8 mouse cellular contexts compared by ENCODE assay signal in the genomic region with DNA sequence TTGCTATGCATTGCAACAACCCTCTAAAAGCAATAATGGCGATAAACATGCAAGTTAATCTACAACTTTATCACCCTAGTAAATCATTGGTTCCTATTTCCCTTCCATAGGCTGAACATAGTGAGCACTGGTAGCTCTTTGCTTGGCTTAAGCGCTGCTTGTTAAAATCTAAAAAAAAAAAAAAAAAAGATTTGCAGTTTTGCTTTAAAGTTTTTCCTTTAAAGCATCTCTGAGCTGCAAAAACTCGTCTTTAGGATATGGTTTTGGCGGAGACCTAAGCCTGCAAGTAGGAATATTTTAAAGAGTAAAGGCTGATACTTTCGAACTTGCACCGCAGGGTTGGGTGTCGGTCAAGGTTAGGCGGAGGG. TPM values are rescaled to one million over a fixed set of nuclear protein-coding genes. Genes with fewer than 3 reads are reported as not detected.
DNase-seq lines count a peak whose midpoint lies in the region; ATAC-seq and TF ChIP-seq lines count a peak whose summit lies in the region.

No protein-coding gene starts in this region.

- H3K4me3 ChIP-seq in heart, embryonic 13.5 days = peak overlapping the region; percentile 92
- peak overlapping the region in 1 of 2 experiments; percentile 32; a peak in 1 of 4 replicates for H3K4me3 ChIP-seq in ES-E14 (ENCODE audit: insufficient read depth in 1 of 2, low read depth in 1 of 2, low read length in 2 of 2, poor library complexity in 1 of 2, severe bottlenecking in 1 of 2)
- H3K4me3 ChIP-seq in forebrain, postnatal 0 days (ENCODE audit: low read depth, low read length) = peak overlapping the region; percentile 87
- peak overlapping the region; percentile 97 for H3K4me3 ChIP-seq in liver, embryonic 16.5 days (ENCODE audit: low read depth, low read length)

- H3K36me3 ChIP-seq in heart, embryonic 13.5 days = peaks cover 4% of the 10 kb centered on the region
- no peaks in the 10 kb centered on the region for H3K36me3 ChIP-seq in ES-E14 (ENCODE audit: control insufficient read depth, insufficient read depth, low read length, poor library complexity, severe bottlenecking)
- H3K36me3 ChIP-seq in forebrain, postnatal 0 days (ENCODE audit: insufficient read depth) = no peaks in the 10 kb centered on the region
- H3K36me3 ChIP-seq in liver, embryonic 16.5 days (ENCODE audit: control insufficient read depth, insufficient read depth) = peaks cover 11% of the 10 kb centered on the region

- peaks cover 33% of the 10 kb centered on the region for H3K4me1 ChIP-seq in heart, embryonic 13.5 days
- H3K4me1 ChIP-seq in ES-E14 (ENCODE audit: control insufficient read depth in 2 of 2, insufficient read depth in 2 of 2, low read length in 2 of 2, poor library complexity in 1 of 2) = peaks cover 6 to 11% of the 10 kb centered on the region in 2 experiments; a peak in 2 of 4 replicates
- peaks cover 9% of the 10 kb centered on the region; the same call in 1 of the 2 replicates for H3K4me1 ChIP-seq in forebrain, postnatal 0 days (ENCODE audit: insufficient read depth)
- peaks cover 18% of the 10 kb centered on the region for H3K4me1 ChIP-seq in liver, embryonic 16.5 days (ENCODE audit: control insufficient read depth, low read depth, low read length)

- peak overlapping the region; percentile 87 for H3K4me2 ChIP-seq in heart, embryonic 13.5 days
- H3K4me2 ChIP-seq in forebrain, postnatal 0 days (ENCODE audit: low read depth) = peak overlapping the region; percentile 62
- H3K4me2 ChIP-seq in liver, embryonic 16.5 days (ENCODE audit: low read depth, low read length) = peak overlapping the region; percentile 70

- H3K27me3 ChIP-seq in heart, embryonic 13.5 days (replicated peaks) = no peaks in the 10 kb centered on the region
- no peaks in the 10 kb centered on the region for H3K27me3 ChIP-seq in forebrain, postnatal 0 days (ENCODE audit: insufficient read depth, low read length)
- no peaks in the 10 kb centered on the region for H3K27me3 ChIP-seq in liver, embryonic 16.5 days (ENCODE audit: control insufficient read depth, insufficient read depth, low read depth, low read length)

- H3K9me3 ChIP-seq in heart, embryonic 13.5 days = no peaks in the 10 kb centered on the region
- no peaks in the 10 kb centered on the region for H3K9me3 ChIP-seq in ES-E14 (ENCODE audit: control insufficient read depth, insufficient read depth, low read depth, low read length)
- no peaks in the 10 kb centered on the region for H3K9me3 ChIP-seq in forebrain, postnatal 0 days (ENCODE audit: low read length)
- H3K9me3 ChIP-seq in liver, embryonic 16.5 days (replicated peaks; ENCODE audit: control insufficient read depth, low read length) = no peaks in the 10 kb centered on the region

- no peak for TF ChIP-seq CTCF in forebrain, postnatal 0 days (IDR thresholded peaks at IDR 0.05; ENCODE audit: low read depth)

- H3K9ac ChIP-seq in heart, embryonic 13.5 days = peak overlapping the region; percentile 67
- no peak overlapping the region for H3K9ac ChIP-seq in ES-E14 (ENCODE audit: insufficient read depth, low read depth, low read length, poor library complexity, severe bottlenecking)
- peak overlapping the region; percentile 82; the same call in 1 of the 2 replicates for H3K9ac ChIP-seq in forebrain, postnatal 0 days
- peak overlapping the region; percentile 54 for H3K9ac ChIP-seq in liver, embryonic 16.5 days (ENCODE audit: low read depth, low read length)

- DNase-seq in heart, postnatal 14 days = no peak
- DNase-seq in ES-E14 (ENCODE audit: low read depth, low spot score) (no peak), MN1 (ENCODE audit: low spot score) (no peak)
- DNase-seq in forebrain, postnatal 0 days = no peak
- no peak for DNase-seq in cerebellum, adult 18-20 months

- in situ Hi-C loops in ES-E14 (cut with MboI; ENCODE audit: low sequenced_read_pairs in 2 of 2, unreplicated experiment in 2 of 2) = loop anchor here in 1 of 2 experiments (10.0 kb wide), 1 partner anchor 94 kb away; no protein-coding TSS in a partner anchor

- H3K27ac ChIP-seq in heart, embryonic 13.5 days (replicated peaks) = peak overlapping the region; percentile 97
- peak overlapping the region; percentile 69; the same call in 1 of the 2 replicates for H3K27ac ChIP-seq in ES-E14 (ENCODE audit: insufficient read depth, low read depth, low read length, poor library complexity, severe bottlenecking)
- H3K27ac ChIP-seq in forebrain, postnatal 0 days (ENCODE audit: low read depth, low read length) = peak overlapping the region; percentile 93; the same call in 1 of the 2 replicates
- H3K27ac ChIP-seq in liver, embryonic 16.5 days (ENCODE audit: low read length) = peak overlapping the region; percentile 97

- no peak for ATAC-seq in heart, embryonic 13.5 days (ENCODE audit: extremely low read depth, insufficient number of reproducible peaks, low FRiP score, low TSS enrichment)
- ATAC-seq in forebrain, postnatal 0 days = no peak
- no peak for ATAC-seq in liver, embryonic 16.5 days (ENCODE audit: low read depth)
- ATAC-seq in activated CD4-positive, CD25-positive, alpha-beta regulatory T cell, adult 4 months = no peak

- intact Hi-C loops in heart, postnatal 14 days (cut with DNase I) = loop anchor here (2.0 kb wide), 1 partner anchor 100 kb away; no protein-coding TSS in a partner anchor

- 12% methylated on average over 8 of the region's 8 CpGs for WGBS in heart, embryonic 13.5 days
- WGBS in forebrain, postnatal 0 days = 11% methylated on average over 8 of the region's 8 CpGs
- 3% methylated on average over 8 of the region's 8 CpGs for WGBS in liver, embryonic 16.5 days (ENCODE audit: insufficient replicate concordance)

TF ChIP-seq in ES-E14, 5 proteins besides CTCF, POLR2A, EP300 and RAD21:
- TF ChIP-seq ZNF384 (IDR thresholded peaks at IDR 0.05; ENCODE audit: low read depth, low read length) (peak; percentile 74; the same call in 1 of the 2 replicates), CHD2 (IDR thresholded peaks at IDR 0.05; ENCODE audit: low read depth, low read length) (no peak), MAFK (IDR thresholded peaks at IDR 0.05; ENCODE audit: insufficient read depth, low read depth, low read length) (0 out of 2 replicates have a peak, but pooled peaks have one; percentile 21)

RNA-seq across cellular contexts. Expression of a gene that starts 0.4 kb away (rescaled TPM):
- polyA plus RNA-seq in heart, embryonic 13.5 days (2015; fragmentation: Nextera tagmentation; extraction: Ambion mirVana) = 32.7 and 34.7 TPM in 2 replicates
- 100 to 1,000 TPM; 273 to 386 TPM for total RNA-seq in heart, postnatal 14 days (2021)
- total RNA-seq in ES-E14 (2012; rRNA removed) = 334 and 403 TPM in 2 replicates
- 70.3 and 112 TPM in 2 replicates for total RNA-seq in forebrain, postnatal 0 days (2014; rRNA removed)
- polyA plus RNA-seq in forebrain, postnatal 0 days (2015; fragmentation: Nextera tagmentation; extraction: Ambion mirVana) = 34.8 and 35.3 TPM in 2 replicates
- polyA plus RNA-seq in liver, embryonic 16.5 days (2015; fragmentation: Nextera tagmentation; extraction: Ambion mirVana) = 317 and 331 TPM in 2 replicates
- polyA plus RNA-seq in activated CD4-positive, CD25-positive, alpha-beta regulatory T cell, adult 4 months (2017; shearing (Covaris generic)) = 10 to 100 TPM; 19.2 to 22.1 TPM

RNA-seq across cellular contexts. Expression of a gene that starts 35.3 kb away (rescaled TPM):
- 7.1 and 8.7 TPM in 2 replicates for polyA plus RNA-seq in heart, embryonic 13.5 days (2015; fragmentation: Nextera tagmentation; extraction: Ambion mirVana)
- total RNA-seq in heart, postnatal 14 days (2021) = 10 to 100 TPM; 24.1 to 26.7 TPM
- total RNA-seq in ES-E14 (2012; rRNA removed) = 47.1 and 63.7 TPM in 2 replicates
- total RNA-seq in forebrain, postnatal 0 days (2014; rRNA removed) = 48.4 and 55.3 TPM in 2 replicates
- polyA plus RNA-seq in forebrain, postnatal 0 days (2015; fragmentation: Nextera tagmentation; extraction: Ambion mirVana) = 10.3 and 13.2 TPM in 2 replicates
- polyA plus RNA-seq in liver, embryonic 16.5 days (2015; fragmentation: Nextera tagmentation; extraction: Ambion mirVana) = 2.7 and 2.8 TPM in 2 replicates
- polyA plus RNA-seq in activated CD4-positive, CD25-positive, alpha-beta regulatory T cell, adult 4 months (2017; shearing (Covaris generic)) = 10 to 100 TPM in 1 of 2 experiments, 1 to 10 TPM in 1; 5.6 to 10.3 TPM
